Mouse (Mus musculus) v-Abl transformed pro-B cells (cell line): ENCODE data around the gene Xylt2.
"Not testable (repeated sequence)": the region's sequence is repeated elsewhere in the genome, so short reads cannot be mapped to it uniquely, and the experiment has no call there.

ENCODE experiments used
- in situ Hi-C, 2 experiments: fragments of 400-800 bp; cut with MboI; formaldehyde crosslinking; loops; one replicate each; pipeline ENCODE4 v1.15.1; 2025; ENCODE audit not compliant: unreplicated experiment in 2 of 2

Gene Xylt2

DNA sequence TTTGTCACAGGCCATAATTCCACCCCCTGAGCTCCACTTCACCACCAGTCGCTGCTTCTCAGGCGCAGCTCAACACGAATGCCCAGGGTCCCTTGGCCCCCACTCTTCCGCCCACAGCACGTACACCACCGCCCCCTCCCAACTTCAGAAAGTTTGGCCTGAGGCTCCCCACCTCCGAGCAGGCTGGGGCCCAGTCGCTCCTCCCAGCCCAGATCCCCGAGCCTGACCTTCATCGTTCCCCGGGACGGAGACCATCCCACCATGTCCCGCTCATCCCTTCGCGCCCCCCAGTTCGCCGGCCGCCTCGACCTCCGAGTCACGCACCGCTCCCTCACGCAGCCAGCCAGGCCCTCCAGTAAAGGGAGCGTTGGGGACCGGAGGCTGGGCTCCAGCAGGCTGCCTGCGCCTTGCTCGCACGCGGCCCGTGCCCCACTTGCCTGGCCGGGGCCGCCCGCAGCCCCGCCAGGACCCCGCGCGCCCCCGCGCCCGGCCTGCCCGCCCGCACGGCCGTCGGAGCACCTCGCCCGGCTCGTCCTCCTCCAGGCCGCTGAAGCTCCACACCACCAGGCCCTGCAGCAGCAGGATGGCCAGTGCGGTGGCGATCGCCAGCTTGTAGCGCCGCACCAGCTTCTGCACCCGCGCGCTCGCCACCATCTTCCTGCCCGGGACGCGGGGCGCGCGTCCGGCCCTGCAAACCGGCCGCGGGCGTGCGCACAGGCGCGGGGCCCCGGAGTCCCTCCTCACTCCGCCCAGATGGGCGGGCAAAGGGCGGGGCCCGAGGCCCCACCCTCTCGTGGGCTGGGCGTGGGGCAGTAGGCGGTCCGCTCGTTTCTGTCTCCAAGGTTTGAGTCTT lies at the start of gene Xylt2:
TSS of gene Xylt2 (minus strand) at position 762 of the 853 bp plus-strand sequence.
- in situ Hi-C loops, result no loop called here

DNA sequence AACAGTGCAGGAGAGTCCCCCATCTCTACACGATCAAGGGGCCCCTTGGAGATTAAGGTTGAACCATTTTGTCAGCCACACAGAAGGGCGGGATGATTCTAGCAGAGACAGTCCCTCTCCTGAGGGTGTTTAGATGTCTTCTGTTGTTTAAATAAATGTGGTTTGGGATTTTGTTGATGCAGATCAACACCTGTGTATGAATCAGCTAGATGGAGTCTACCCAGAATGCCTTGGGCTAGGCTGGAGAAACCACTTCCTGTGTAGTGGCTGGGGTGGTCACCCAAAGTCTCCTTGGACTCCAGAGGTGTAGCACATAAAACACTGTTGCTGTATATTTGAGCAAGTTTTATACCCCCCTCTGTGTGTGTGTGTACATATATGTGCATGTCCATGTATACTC lies 41.9 kb upstream of the Xylt2 start:
- in situ Hi-C loops, result no loop called here

DNA sequence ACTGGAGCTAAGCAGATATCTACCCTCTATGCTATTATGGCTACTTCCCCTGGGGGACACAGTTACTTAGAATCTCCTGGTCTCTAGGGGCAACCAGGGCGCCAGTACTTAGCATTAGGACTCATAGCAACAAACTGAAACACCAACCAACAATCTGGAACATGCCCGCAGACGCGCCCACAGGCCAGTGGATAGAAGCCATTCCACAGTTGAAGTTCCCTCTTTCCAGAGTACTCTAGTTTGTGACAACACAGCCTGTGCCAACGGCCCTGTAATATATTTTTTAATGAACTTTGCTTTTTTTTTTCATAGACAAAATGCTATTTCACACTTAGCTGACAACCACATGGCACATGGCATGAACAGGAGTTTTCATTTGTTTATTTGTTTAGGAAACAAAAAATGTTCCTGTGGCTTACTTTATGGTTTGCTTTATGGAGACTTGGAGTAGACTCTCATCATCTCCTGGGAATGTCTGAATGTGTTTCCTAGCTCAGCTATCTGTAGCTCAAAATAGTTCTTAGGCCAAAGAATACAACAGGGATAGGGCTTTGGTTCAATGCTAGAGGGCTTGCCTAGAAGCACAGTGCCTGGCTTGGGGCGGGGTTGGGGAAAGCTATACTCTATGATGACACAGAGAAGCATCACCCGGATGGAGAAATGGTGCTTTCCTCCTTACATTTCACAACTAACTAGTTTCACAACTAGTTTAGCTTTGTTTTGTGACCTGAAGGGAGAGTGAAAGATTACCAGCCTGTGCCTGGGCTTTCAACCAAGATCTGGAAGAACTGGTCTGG lies 41.0 kb upstream of the Xylt2 start:
- in situ Hi-C loops, result no loop called here

DNA sequence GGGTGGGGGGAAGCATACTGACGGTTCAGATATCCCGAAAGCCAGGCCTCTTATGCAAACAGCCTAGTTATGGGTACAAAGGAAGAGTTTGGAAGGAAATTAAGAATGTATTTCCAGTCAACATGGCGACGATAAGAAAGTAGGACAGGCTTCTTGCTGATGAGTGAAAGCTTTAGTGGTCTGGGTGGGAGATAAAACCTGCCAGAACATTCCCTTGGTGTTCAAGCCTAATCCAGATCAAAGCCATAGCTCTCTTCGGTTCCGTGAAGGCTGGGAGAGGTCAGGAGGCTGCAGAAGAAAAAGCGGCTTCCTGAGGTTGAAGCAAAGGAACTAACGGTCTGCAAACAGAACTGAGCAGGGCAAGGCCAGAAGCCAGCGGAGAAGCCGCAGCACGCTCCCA lies 39.9 kb upstream of the Xylt2 start:
- in situ Hi-C loops, result no loop called here

DNA sequence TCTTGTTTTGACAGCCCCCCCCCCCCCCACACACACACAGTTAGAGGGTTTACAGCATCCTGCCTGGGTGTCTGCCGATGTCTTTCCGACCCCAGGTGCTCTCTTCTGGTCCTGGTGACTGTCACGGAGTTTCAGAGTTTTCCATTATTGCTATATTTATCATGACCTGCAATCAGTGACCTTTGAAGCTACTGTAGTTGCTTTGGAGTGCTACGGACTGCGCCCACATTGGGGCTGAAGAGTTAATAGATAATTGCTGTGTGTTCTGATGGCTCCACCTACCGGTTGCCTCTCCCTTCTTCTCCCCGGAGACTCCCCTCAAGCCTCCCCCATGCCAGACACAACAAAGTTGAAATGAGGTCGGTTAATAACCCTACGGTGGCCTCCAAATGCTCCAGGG lies 39.4 kb upstream of the Xylt2 start:
- in situ Hi-C loops, result no loop called here

DNA sequence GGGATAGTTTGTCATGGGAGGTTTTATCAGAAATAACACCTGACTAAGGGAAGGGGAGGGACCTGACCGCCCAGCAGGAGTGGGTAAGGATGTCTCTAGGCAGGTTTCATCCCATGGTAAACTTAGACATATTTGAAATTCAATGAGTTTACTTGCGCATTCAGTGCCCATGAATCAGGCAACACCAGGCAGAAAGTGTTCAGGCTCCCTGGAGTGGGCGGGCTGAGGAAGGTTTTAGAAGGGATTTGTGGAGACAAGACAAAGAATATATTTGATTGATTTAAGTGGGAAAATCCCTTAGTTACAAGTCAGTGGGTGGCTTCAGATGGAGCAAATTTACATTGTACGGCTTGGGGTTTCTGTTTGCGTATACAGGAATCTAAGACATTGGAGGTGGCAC lies 38.3 kb upstream of the Xylt2 start:
- in situ Hi-C loops, result no loop called here

DNA sequence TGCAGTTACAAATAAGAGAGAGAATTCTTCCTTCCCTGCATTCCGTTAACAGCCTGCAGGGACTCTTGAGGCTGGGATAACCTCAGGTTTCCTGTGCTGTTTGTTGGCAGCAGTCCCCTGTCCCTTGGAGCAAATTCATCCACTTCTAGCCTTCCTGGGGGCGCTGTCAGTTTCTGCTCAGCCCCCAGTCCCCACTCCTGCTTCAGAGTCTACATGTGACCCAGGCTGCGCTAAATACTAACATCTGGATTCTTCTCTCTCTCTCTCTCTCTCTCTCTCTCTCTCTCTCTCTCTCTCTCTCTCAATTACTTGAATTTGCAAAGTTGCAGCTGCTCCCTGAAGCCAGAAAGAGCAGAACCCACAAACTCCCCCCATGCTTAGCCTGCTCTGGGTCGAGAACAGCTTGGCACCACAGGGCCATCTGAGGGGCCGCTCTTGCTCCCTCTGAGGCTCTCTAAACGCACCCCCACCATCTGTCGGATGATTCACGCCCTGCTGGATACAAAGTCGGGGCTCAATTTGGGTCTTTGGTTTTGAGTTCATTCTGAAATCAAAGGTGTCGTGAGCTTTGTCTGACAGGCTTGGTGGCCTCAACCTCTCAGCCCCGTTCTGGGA lies 36.0 kb upstream of the Xylt2 start:
- in situ Hi-C loops, result no loop called here

DNA sequence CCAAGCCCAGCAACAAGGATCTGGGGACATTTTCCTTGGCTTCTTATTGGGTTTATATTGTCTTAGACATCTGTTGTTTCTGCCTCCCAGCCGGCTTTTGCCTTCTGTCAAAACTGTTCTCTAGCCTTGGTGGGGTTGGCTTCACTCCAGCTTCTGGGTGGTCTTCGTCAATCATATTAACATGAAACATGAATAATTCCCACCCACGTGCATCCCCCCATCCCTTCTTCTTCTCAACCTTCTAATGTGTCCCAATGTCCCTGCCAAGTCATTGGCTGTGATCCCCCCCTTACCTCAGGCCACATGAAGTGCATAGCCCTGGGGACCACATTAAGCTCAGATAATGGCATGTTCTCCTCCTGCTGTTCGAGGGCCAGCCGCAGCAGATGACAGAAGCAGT lies 27.2 kb upstream of the Xylt2 start, which contains the start of gene Gm11541:
TSS of gene Gm11541 (minus strand) at position 28 of the 400 bp plus-strand sequence.
- in situ Hi-C loops, result no loop called here

DNA sequence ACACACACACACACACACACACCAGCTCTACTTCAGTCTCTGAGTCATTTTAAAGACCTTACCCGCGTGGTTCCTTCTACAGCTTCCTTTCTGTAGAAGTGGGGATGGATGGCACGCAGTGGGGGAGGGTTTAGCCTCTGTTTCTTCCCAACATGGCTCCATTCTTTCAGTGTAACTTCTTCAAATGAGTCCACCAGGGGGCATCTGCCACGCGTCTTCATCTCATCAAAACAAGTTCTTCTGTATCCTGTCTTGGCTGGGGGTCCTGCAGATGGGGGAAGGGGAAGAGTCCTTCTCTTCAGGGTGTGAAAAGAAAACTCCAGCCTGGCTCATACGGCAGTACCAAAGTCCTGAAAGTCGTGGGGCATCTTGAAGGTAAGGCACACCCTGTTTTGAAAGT lies 26.7 kb upstream of the Xylt2 start:
- in situ Hi-C loops, result no loop called here

DNA sequence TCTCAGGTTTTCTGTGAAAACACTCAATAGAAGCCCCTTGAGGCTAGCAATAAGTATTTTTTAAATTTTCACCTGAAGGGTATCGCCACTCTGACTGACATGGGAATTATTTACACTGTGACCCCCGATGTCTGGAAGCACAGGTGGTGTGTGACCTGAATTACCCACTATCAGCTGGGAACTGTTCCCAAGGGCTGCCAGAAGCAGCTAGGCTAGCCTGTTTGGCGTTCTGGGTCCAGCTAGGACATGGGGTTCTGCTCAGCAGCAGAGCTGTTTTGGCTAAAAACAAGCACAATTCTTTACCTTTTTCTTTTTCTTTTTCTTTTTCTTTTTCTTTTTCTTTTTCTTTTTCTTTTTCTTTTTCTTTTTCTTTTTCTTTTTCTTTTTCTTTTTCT lies 24.9 kb upstream of the Xylt2 start:
- in situ Hi-C loops, result no loop called here

DNA sequence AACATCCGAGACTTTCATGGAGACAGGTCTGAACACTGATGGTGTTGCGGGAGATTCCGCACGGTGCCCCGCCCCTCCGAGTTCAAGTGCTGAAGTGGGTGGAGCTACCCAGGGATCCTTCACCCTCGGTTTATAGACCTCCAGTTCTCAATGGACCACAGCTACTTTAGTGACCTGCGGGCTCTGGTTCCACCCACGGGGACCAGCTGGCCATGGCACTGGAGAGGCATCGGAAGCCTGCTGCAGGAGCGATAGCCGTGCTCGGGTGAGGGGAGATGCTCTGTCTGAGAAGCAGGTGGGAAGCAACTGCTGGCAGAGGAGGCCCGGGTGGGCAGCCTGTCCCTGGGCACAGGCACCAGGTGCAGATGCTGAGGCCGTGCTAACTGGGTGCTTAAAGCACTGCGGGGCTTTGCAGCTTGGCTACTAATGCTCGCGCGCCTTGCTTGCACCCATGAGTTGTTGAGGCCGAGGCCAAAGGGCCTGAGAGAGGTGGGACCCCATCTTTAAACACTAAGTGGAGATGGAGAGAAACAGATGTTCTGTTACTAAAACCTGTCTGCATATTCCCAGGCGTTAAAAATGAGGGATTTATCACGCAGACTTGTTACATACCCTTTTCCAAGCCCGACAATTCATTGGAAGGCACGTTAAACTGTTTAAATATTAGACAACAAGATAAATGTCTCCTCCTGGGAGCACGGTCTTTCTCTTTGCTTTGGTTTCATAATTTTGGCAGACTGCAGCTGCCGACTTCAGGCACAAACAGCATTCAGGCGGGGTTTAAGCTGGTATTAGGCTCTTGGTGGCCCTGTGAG lies 24.3 kb upstream of the Xylt2 start:
- in situ Hi-C loops, result no loop called here

DNA sequence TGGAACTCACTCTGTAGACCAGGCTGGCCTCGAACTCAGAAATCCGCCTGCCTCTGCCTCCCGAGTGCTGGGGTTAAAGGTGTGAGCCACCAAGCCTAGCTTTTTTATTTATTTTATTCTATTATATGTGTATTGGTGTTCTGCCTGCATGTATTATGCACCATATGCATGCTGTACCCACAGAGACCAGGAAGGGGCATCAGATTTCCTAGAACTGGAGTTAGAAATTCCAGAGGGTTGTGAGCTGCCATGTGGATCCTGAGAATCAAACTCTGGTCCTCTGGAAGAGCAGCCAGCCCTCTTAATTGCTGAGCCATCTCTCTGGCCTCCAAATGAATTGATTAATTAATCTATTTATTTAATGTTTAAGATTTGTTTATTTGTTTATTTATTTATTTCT lies 22.1 kb upstream of the Xylt2 start:
- in situ Hi-C loops, result no loop called here

DNA sequence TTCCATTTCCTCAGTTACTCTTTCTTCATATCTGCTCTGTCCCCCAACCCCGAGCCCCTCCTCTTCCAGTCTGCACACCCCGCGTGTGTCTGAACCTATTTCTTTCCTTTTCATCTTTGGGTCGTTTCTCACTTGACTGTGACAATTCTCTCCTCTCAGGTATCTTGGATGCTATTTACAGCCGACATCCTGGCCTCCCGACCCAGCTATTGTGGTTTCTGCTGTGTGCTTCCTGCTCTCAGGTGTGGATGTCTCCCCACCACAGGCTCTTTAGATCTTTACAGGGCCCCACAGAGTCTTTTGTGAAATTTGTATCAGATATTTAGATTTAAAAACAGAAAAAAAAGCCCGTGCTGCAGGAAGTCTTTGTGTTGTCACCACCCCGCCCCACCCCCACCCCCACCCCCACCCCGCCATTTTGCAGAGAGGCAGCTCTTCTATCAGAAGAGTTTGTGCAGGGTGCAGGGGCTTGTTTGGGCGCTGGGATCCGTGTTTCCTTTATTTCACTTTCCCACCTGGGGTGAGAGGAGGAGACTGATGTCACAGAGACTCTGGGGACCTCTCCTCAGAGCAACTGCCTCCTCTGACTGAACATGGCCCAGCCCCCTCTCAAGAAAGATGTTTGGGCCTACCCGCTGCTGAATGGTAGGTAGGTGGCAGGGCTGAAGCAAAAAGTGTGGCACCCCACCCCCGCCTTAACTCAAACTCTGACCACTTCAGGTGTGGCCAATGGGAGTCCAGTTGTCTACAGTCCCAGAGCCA lies 20.6 kb upstream of the Xylt2 start:
- in situ Hi-C loops, result no loop called here

DNA sequence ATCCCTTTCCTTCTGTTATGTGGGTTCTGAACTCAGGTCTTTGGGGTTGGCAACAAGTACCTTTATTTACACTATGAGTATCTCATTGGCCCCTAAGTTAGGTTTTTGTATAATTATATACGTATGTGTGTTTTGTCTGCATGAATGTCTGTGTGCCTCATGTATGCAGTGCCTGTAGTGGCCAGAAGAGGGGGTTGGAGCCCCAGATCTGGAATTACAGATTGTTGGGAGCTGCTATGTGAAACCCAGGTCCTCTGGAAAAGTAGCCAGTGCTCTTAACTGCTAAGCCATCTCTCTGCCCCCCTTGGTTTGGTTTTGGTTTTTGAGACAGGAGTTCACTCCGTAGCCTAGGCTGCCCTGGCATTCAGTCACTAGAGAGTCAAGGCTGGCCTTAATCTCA lies 19.8 kb upstream of the Xylt2 start:
- in situ Hi-C loops, result no loop called here

DNA sequence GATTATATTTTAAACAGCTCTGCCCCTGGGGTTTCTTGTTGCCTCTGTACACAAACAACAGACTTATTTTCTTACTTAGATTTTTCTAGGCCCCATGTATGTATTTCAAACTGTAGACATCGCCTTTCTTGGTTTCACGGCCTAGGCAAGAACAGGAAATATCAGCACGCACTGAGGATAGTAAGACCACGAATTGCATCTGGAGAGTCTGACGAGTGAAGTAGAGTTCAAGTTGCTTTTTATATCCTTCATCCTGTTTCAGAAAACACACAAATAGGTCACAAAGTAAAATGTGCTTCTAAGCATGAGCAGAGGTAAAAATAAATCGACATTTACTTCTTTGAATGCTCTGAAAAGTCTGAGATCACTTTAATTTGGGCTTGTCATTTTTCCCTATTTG lies 18.2 kb upstream of the Xylt2 start:
- in situ Hi-C loops, result no loop called here

DNA sequence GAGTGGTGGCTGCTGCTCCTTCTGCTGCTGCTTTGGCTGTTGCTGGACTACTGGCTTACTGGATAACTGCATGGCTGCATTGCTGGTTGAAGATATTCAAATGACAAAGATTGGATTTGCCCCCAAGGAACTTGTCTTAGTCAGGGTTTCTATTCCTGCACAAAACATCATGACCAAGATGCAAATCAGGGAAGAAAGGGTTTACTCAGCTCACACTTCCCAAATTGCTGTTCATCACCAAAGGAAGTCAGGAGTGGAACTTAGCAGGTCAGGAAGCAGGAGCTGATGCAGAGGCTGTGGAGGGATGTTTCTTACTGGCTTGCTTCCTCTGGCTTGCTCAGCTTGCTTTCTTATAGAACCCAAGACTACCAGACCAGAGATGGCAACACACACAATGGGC lies 15.2 kb upstream of the Xylt2 start:
- in situ Hi-C loops, result not testable (repeated sequence)

DNA sequence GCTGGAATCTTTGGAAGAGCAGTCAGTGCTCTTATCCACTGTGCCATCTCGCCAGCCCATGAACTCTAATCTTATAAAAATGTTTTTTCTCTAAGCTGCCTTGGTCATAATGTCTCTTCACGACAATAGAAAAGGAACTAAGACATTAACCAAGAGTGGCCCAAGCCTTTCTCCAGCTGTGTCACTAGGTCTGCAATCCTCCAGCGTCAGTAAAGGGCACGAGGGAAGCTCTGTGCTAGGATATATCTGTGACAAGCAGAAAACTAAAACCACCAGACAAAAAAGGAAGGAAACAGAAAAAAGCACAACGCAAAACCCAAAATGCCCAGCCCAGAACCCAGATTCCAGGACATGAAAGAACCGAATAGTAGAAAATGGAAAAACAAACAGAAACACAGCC lies 9.9 kb upstream of the Xylt2 start:
- in situ Hi-C loops, result no loop called here

DNA sequence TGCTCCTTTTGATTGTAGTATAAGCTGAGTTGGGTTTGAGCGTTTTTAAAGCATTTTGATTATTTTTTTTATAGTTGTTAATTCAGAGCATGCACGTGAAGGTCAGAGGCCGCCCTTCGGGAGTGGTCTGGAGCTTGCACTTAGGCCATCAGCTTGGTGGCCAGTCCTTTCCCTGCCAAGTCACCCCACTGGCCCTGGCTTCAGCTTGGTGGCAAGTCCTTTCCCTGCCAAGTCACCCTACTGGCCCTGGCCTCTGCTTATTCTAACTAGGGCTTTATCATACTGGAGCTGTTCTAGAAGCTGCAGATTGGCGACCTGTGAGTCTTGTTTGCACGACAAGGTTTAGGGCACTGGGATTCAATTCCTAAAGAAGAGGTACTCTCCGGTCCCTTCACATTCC lies 5.1 kb upstream of the Xylt2 start:
- in situ Hi-C loops, result no loop called here

DNA sequence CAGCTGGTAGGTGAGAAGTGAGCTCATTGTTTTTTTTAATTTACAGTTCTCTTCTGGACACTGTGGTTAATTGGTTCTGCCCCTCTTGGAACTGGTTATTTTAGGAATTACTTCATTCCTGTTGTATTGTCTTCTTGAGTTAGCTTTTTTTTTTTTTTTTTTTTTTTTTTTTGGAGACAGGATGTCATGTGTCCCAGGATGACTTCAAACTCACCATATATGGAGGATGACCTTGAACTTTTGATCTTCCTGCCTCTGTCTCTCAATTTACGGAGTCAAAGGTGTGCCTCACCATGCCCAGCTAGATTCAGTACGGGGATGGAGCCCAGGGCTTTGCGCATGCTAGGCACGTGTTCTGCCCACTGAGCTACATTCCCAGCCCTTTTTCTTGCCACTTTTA lies 4.3 kb upstream of the Xylt2 start:
- in situ Hi-C loops, result no loop called here

DNA sequence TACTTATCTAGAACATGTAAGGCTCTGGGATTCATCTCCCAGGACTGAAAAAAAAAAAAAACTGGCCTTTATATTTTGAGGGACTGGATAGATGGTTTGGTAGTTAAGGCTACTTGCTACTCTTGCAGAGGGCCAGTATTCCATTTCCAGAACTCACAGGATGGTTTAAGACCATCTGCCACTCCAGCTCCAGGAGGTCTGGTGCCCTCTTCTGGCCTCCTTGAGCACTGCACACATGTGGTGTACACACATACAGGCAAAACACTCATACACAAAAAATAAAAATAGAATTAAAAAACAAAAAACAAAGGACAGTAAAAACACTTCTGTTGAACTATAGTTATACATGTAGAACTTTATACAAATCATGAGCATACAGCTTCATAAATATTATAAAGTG lies 3.3 kb upstream of the Xylt2 start:
- in situ Hi-C loops, result no loop called here
